Mouse (Mus musculus) ES-E14 (cell line): Measurements from ENCODE around the gene Efcab10. TPM values are rescaled to one million over a fixed set of nuclear protein-coding genes. Genes with fewer than 3 reads are reported as not detected.

Experiments
- DNase-seq: peaks from one replicate; pipeline ENCODE4 v3.0.0-alpha.2; 2013; ENCODE audit warnings: low read depth, low spot score
- H3K27ac ChIP-seq: 2 replicates; pipeline ENCODE4 v1.5.1; 2012; ENCODE audit warnings: low read depth, mild to moderate bottlenecking, low read length, moderate library complexity, mixed read lengths; ENCODE audit not compliant: poor library complexity, insufficient read depth, severe bottlenecking
- H3K36me3 ChIP-seq: 2 replicates; pipeline ENCODE4 v1.6.1; 2012; ENCODE audit warnings: mild to moderate bottlenecking, low read length, moderate library complexity, mixed read lengths; ENCODE audit not compliant: control insufficient read depth, poor library complexity, insufficient read depth, severe bottlenecking
- H3K4me1 ChIP-seq, 2 experiments: fragments of 150-350 bp in 1 of 2; sonication (generic) in 1 of 2; 2 replicates each; pipeline ENCODE4 v1.6.1; 2012; ENCODE audit warnings: low read length in 2 of 2, mild to moderate bottlenecking in 1 of 2, mixed read lengths in 1 of 2; ENCODE audit not compliant: control insufficient read depth in 2 of 2, insufficient read depth in 2 of 2, poor library complexity in 1 of 2
- H3K4me3 ChIP-seq, 2 experiments: fragments of 150-350 bp in 1 of 2; sonication (generic) in 1 of 2; 2 replicates each; pipeline ENCODE4 v1.5.1; 2012; ENCODE audit warnings: low read length in 2 of 2, low read depth in 1 of 2, mild to moderate bottlenecking in 1 of 2, mixed read lengths in 1 of 2; ENCODE audit not compliant: insufficient read depth in 1 of 2, poor library complexity in 1 of 2, severe bottlenecking in 1 of 2
- H3K9ac ChIP-seq: 2 replicates; pipeline ENCODE4 v1.6.1; 2012; ENCODE audit warnings: low read depth, mild to moderate bottlenecking, low read length, mixed read lengths; ENCODE audit not compliant: poor library complexity, insufficient read depth, severe bottlenecking
- H3K9me3 ChIP-seq: fragments of 150-350 bp; sonication (generic); 2 replicates; pipeline ENCODE4 v1.6.1; 2012; ENCODE audit warnings: low read depth, mild to moderate bottlenecking, low read length; ENCODE audit not compliant: control insufficient read depth, insufficient read depth
- CHD2 ChIP-seq: IDR thresholded peaks from 2 replicates; pipeline ENCODE4 v1.6.1; 2014; ENCODE audit warnings: mild to moderate bottlenecking, low read depth, low read length, inconsistent platforms
- HCFC1 ChIP-seq: IDR thresholded peaks from 2 replicates; pipeline ENCODE4 v1.6.1; 2012; ENCODE audit warnings: low read length, inconsistent platforms, borderline replicate concordance; ENCODE audit not compliant: insufficient read depth
- MAFK ChIP-seq: IDR thresholded peaks from 2 replicates; pipeline ENCODE4 v1.6.1; 2014; ENCODE audit warnings: mild to moderate bottlenecking, low read depth, low read length, inconsistent platforms; ENCODE audit not compliant: insufficient read depth
- ZC3H11A ChIP-seq: IDR thresholded peaks from 2 replicates; pipeline ENCODE4 v1.6.1; 2012; ENCODE audit warnings: low read depth, mild to moderate bottlenecking, inconsistent platforms, low read length, borderline replicate concordance
- ZNF384 ChIP-seq: IDR thresholded peaks from 2 replicates; pipeline ENCODE4 v1.6.1; 2012; ENCODE audit warnings: low read depth, low read length, inconsistent platforms
- in situ Hi-C, 2 experiments: fragments of 600-800 bp; cut with MboI; formaldehyde crosslinking; loops; one replicate each; pipeline ENCODE4 v1.15.1; 2025; ENCODE audit warnings: low sequenced_read_pairs in 2 of 2, inconsistent platforms in 1 of 2; ENCODE audit not compliant: unreplicated experiment in 2 of 2
- total RNA-seq: library from RNA; depleted of rRNA; stranded (reverse); fragments of 300-350 nt; gene quantifications from 2 replicates; pipeline ENCODE4 v1.2.3, GENCODE M21; 2012; rRNA removed

The Efcab10 gene
- 0.63 TPM in 1 of 2 replicates, not detected in the other for total RNA-seq

DNA sequence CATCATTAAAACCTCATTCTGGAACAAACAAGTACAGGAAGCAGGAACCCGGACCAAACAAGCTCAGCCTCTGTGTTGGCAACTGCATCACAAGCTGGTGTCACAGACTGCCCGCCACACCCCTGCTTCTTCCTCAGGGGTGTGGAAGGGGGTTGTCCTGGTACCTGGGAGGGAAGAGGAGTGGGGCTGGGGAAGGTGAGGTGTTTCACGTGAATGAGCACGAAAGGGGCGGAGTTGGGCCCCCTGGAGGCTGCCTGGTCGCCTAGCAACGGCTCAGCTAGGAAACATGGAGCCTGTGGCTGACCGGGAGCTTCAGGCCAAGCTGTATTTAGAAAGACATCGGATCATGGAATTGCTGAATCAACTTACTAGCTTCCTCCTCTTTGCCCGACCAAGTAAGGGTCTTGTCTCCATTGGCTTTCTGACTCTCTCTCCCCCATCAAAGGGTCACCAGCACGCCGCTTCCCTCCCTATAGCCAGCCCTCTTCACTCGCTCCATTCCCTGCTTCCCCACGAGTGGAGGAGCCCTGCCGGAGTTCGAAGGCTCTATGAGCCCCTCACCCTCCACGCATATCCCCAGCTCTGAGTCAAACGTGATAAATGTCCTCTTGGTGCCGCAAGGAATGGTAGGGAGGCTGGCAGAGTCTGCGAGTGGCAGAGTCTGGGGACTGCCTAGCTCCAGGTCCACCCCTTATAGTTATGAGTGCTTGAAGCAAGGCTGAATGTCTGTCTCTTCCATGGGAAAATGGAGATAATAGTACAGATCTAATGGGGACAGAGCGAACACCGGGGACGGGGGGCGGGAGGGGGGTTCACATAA is at the start of gene Efcab10:
Gene Efcab10, plus strand, starts transcription at position 51 of the 820 bp plus-strand sequence.
- peak within 1 kb of the TSS; percentile 49 to 53 for H3K4me3 ChIP-seq
- H3K9ac ChIP-seq = peak within 1 kb of the TSS; percentile 58; the same call in 1 of the 2 replicates
- no peaks in the 10 kb centered on the region for H3K36me3 ChIP-seq
- TF ChIP-seq ZC3H11A (no peak), HCFC1 (no peak), ZNF384 (no peak), MAFK (no peak), CHD2 (no peak)
- H3K27ac ChIP-seq = no peak within 1 kb of the TSS
- H3K9me3 ChIP-seq = no peaks in the 10 kb centered on the region
- peaks cover 0 to 2% of the 10 kb centered on the region in 2 experiments; a peak in 1 of 4 replicates for H3K4me1 ChIP-seq
- in situ Hi-C loops = no loop called here
- peak; percentile 73 for DNase-seq

DNA sequence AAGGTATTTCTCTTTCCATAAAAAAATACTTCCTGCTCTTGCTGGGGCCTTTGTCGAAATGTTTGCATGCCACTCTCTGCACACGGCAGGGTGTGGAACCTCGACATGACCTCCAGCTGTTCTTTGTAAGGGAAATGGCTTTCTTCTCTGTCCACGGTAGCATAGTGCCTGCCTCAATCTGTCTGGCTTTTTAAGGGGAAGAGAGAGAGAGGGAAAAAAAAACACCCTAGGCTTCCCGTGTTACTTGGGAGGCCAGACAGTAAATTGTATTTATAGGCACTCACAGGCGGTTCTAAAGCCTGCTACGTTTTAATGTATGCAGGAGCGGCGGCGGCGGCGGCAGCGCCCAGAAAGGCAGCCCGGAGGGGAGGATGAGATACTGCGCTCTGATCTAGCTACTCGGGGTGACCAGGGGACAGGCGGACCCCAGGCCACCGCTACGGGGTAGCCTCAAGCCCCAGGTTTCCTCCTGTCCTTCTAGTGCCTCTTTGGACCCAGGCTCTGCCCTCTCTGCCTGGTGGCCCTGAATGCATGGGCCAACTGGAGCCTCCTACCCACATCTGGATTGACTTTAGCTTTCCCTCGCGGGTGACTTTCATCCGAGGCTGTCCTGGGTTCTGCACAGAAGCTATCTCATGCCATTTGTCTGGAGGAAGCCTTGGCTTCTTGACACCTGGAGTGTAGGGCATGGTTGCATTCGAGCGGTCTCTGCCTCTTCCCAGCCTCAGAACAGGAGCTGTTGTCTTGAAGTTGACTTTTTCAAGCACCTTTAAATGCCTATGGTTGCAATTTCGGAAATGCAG is 49.5 kb upstream of the Efcab10 start:
- peak overlapping the region; percentile 75; the same call in 1 of the 2 replicates for H3K27ac ChIP-seq
- peak overlapping the region; percentile 22 to 53; a peak in 3 of 4 replicates for H3K4me3 ChIP-seq
- no peak for DNase-seq
- peaks cover 5 to 21% of the 10 kb centered on the region in 2 experiments; a peak in 2 of 4 replicates for H3K4me1 ChIP-seq
- no peaks in the 10 kb centered on the region for H3K9me3 ChIP-seq
- in situ Hi-C loops = no loop called here
- no peaks in the 10 kb centered on the region; the same call in 1 of the 2 replicates for H3K36me3 ChIP-seq
- peak overlapping the region; percentile 62; the same call in 1 of the 2 replicates for H3K9ac ChIP-seq
- TF ChIP-seq ZC3H11A = no peak
- TF ChIP-seq HCFC1 = no peak
- TF ChIP-seq CHD2 = no peak
- TF ChIP-seq MAFK = no peak
- peak; percentile 74 for TF ChIP-seq ZNF384

DNA sequence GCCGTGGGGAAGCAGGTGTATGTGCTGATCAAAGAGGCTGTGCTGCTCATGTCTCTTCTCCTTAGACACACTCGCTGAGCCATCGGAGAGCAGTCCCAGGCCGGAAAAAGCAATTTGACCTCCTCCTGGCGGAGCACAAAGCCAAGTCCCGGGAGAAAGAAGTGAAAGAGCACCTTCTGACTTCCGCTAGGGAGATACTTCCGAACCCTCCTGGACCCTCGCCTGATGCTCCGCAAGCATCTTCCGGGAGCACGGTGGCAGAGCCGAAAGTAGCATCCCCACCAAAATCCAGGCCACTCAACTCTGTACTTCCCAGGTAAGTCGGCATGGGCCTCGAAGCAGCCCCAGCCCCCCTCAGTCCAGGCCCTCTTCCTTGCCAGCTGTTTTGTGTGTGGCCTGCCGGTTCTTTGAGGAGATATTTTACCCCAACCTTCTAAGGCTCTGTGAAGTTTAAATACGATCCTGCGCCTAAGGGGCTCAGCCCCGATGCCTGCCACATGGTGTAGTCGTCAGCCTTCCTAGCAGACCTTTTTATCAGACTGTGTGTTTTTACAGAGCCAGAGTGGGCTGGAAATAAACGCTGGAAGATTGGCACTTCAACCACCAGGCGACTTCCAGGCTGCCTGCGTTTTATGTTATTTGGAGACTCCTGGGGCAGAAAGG is 48.8 kb upstream of the Efcab10 start:
- TF ChIP-seq HCFC1 (no peak), MAFK (no peak), CHD2 (no peak), ZNF384 (no peak), ZC3H11A (0 out of 2 replicates have a peak, but pooled peaks have one; percentile 2)
- Histone ChIP-seq H3K36me3 (no peaks in the 10 kb centered on the region; the same call in 1 of the 2 replicates), H3K9me3 (no peaks in the 10 kb centered on the region), H3K4me1 (peaks cover 5 to 21% of the 10 kb centered on the region in 2 experiments; a peak in 2 of 4 replicates), H3K4me3 (peak overlapping the region; percentile 22 to 53; a peak in 3 of 4 replicates), H3K27ac (peak overlapping the region; percentile 75; the same call in 1 of the 2 replicates), H3K9ac (peak overlapping the region; percentile 7; the same call in 1 of the 2 replicates)
- in situ Hi-C loops = no loop called here
- no peak for DNase-seq

DNA sequence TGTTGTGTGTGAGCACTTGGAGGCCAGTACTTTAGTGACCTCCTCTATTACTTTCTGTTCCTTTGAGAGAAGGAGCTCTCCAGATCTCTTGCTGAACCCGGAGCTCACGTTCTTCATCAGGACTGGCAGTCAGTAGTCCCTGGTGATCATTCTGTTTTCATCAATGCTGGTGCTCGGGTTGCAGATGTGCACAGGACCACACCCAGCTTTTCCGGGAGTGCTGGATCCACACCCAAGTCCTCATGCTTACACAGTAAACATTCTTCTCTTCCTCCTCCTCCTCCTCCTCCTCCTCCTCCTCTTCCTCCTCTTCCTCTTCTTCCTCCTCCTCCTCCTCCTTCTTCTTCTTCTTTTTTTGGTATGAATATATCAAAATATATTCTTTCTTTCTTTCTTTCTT is 42.0 kb upstream of the Efcab10 start:
- Histone ChIP-seq H3K4me3 (no peak overlapping the region), H3K9ac (no peak overlapping the region), H3K27ac (no peak overlapping the region), H3K9me3 (no peaks in the 10 kb centered on the region), H3K4me1 (peaks cover 0 to 4% of the 10 kb centered on the region in 2 experiments; a peak in 3 of 4 replicates), H3K36me3 (no peaks in the 10 kb centered on the region; the same call in 1 of the 2 replicates)
- no peak for DNase-seq
- TF ChIP-seq HCFC1 (no peak), CHD2 (no peak), ZNF384 (no peak), MAFK (no peak)
- in situ Hi-C loops = no loop called here
